Mouse (Mus musculus): ENCODE measurements around the gene Mlxip. TPM values are rescaled to one million over a fixed set of nuclear protein-coding genes. Genes with fewer than 3 reads are reported as not detected.

Gene Mlxip
- polyA plus RNA-seq, 1 experiment from 2014 or later = 3.9 TPM

- 65% methylated on average over 4 of the region's 4 CpGs for WGBS (ENCODE audit: insufficient replicate concordance)
- Histone ChIP-seq H3K27me3 (ENCODE audit: control insufficient read depth, insufficient read depth, low read depth, low read length) (no peaks in the 10 kb centered on the region), H3K9ac (ENCODE audit: low read depth, low read length) (no peak overlapping the region), H3K4me1 (ENCODE audit: control insufficient read depth, low read depth, low read length) (peaks cover 12% of the 10 kb centered on the region), H3K36me3 (ENCODE audit: control insufficient read depth, insufficient read depth) (no peaks in the 10 kb centered on the region), H3K4me3 (ENCODE audit: low read depth, low read length) (no peak overlapping the region), H3K4me2 (ENCODE audit: low read depth, low read length) (no peak overlapping the region), H3K27ac (ENCODE audit: low read length) (no peak overlapping the region), H3K9me3 (replicated peaks; ENCODE audit: control insufficient read depth, low read length) (no peaks in the 10 kb centered on the region; the same call in 1 of the 2 replicates)
- no peak for ATAC-seq (ENCODE audit: low read depth)
Measured at GRCm38 (mm10) chr5:123412193-123412592, 17.6 kb downstream of the Mlxip start.

- Histone ChIP-seq H3K4me1 (ENCODE audit: control insufficient read depth, low read depth, low read length) (peaks cover 15% of the 10 kb centered on the region), H3K4me2 (ENCODE audit: low read depth, low read length) (no peak overlapping the region), H3K9ac (ENCODE audit: low read depth, low read length) (no peak overlapping the region), H3K27ac (ENCODE audit: low read length) (no peak overlapping the region), H3K27me3 (ENCODE audit: control insufficient read depth, insufficient read depth, low read depth, low read length) (no peaks in the 10 kb centered on the region), H3K9me3 (replicated peaks; ENCODE audit: control insufficient read depth, low read length) (no peaks in the 10 kb centered on the region; the same call in 1 of the 2 replicates), H3K36me3 (ENCODE audit: control insufficient read depth, insufficient read depth) (no peaks in the 10 kb centered on the region), H3K4me3 (ENCODE audit: low read depth, low read length) (no peak overlapping the region)
- WGBS (ENCODE audit: insufficient replicate concordance) = 47% methylated on average over 2 of the region's 2 CpGs
- no peak for ATAC-seq (ENCODE audit: low read depth)
Measured at GRCm38 (mm10) chr5:123413866-123414363, 19.3 kb downstream of the Mlxip start.

DNA sequence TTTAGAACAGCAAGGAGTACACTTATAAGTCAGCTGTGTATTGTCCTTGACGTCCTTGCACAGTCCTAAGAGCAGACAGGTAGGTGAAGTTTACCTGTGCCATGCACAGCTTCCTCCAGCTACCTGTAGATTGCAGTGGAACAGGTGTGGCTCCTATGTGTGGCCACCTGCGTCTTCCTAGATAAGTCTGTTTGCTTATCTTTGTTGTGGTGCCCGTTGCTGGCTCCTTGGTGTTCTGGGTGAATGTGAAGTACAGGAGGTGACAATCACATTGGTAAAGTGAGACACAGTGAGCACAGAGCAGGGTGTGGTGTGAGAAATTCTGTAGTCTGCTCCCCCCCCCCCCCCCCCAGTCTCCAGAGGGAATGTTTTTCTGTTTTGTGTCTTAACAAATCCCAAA lies 21.6 kb downstream of the Mlxip start:
- Histone ChIP-seq H3K4me1 (ENCODE audit: control insufficient read depth, low read depth, low read length) (peaks cover 15% of the 10 kb centered on the region), H3K9ac (ENCODE audit: low read depth, low read length) (no peak overlapping the region), H3K36me3 (ENCODE audit: control insufficient read depth, insufficient read depth) (no peaks in the 10 kb centered on the region), H3K4me3 (ENCODE audit: low read depth, low read length) (no peak overlapping the region), H3K4me2 (ENCODE audit: low read depth, low read length) (no peak overlapping the region), H3K9me3 (replicated peaks; ENCODE audit: control insufficient read depth, low read length) (no peaks in the 10 kb centered on the region), H3K27me3 (ENCODE audit: control insufficient read depth, insufficient read depth, low read depth, low read length) (no peaks in the 10 kb centered on the region), H3K27ac (ENCODE audit: low read length) (no peak overlapping the region)
- no peak for ATAC-seq (ENCODE audit: low read depth)
- 27% methylated on average over 3 of the region's 3 CpGs for WGBS (ENCODE audit: insufficient replicate concordance)

DNA sequence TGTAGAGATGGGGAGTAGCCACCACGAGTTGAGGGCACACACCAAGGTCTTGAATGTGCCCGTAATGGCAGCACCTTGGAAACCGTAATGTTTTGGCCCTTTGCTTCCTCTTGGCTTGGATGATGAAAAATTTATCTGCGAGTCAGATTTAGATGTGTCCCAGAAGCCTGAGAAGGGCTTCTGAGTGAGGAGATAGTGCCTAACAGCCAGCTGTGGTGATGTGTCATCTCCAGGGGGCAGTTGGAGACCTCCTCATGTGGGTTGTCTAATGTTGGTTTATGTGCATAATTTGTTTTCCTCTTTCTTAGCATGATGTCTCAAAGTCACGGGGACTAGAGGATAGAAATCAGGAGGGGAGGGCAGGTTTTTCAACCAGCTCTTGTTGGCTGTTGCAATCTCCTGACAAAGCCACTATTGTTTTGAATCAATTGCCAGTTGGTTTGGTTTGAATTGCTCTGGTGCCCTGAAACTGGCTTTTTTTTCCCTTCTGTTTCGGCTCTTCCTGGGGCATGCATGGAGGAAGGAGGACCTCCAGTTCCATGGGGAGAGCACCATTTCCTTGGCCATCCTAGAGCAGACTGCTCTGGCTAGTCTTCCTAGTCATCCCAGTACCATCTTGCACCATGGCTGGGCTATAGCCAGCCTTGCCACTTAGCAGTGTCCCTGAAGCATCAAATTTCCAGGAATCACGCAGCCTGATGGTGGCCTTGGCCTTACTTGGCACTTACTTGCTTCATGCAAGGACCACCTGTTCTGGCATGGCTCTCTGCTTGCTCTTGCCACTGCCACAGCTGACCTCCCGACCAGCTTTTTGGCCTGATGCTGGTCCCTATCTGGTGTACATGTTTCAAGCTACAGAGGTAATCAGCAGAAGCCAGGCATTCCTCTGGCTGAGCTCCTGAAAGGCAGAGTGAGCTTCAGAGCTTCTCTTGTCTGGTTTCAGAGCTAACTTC lies 22.2 kb downstream of the Mlxip start:
- 58% methylated on average over 8 of the region's 8 CpGs for WGBS (ENCODE audit: insufficient replicate concordance)
- H3K4me1 ChIP-seq (ENCODE audit: control insufficient read depth, low read depth, low read length) = peaks cover 15% of the 10 kb centered on the region
- H3K9me3 ChIP-seq (replicated peaks; ENCODE audit: control insufficient read depth, low read length) = no peaks in the 10 kb centered on the region
- no peaks in the 10 kb centered on the region for H3K36me3 ChIP-seq (ENCODE audit: control insufficient read depth, insufficient read depth)
- no peak for ATAC-seq (ENCODE audit: low read depth)
- no peak overlapping the region for H3K4me2 ChIP-seq (ENCODE audit: low read depth, low read length)
- H3K9ac ChIP-seq (ENCODE audit: low read depth, low read length) = no peak overlapping the region
- H3K27ac ChIP-seq (ENCODE audit: low read length) = no peak overlapping the region
- H3K27me3 ChIP-seq (ENCODE audit: control insufficient read depth, insufficient read depth, low read depth, low read length) = no peaks in the 10 kb centered on the region
- H3K4me3 ChIP-seq (ENCODE audit: low read depth, low read length) = no peak overlapping the region

DNA sequence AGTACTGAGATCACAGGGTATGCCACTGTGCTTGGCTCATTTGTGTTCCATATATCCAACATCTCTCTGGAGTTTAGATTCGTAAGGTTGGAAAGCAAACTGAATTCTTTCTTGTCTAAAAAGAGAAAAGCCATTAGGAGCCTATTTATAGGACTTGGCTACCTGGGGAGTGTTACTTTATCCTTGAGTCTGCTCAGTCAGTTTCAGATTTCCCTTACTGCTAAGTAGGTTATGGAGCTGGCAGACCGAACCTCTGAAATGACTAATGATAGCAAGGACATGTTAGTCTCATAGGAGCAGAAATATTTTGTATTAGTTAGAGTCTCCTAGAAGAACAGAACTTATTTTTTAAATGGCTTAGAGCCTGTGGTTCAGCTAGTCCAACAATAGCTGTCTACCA lies 29.3 kb downstream of the Mlxip start:
- no peaks in the 10 kb centered on the region for H3K4me1 ChIP-seq (ENCODE audit: control insufficient read depth, low read depth, low read length)
- H3K4me2 ChIP-seq (ENCODE audit: low read depth, low read length) = no peak overlapping the region
- no peak overlapping the region for H3K27ac ChIP-seq (ENCODE audit: low read length)
- ATAC-seq (ENCODE audit: low read depth) = no peak
- no peaks in the 10 kb centered on the region for H3K9me3 ChIP-seq (replicated peaks; ENCODE audit: control insufficient read depth, low read length)
- no peaks in the 10 kb centered on the region for H3K36me3 ChIP-seq (ENCODE audit: control insufficient read depth, insufficient read depth)
- no peaks in the 10 kb centered on the region for H3K27me3 ChIP-seq (ENCODE audit: control insufficient read depth, insufficient read depth, low read depth, low read length)
- WGBS (ENCODE audit: insufficient replicate concordance) = 70% methylated on average over 2 of the region's 2 CpGs
- H3K9ac ChIP-seq (ENCODE audit: low read depth, low read length) = no peak overlapping the region
- H3K4me3 ChIP-seq (ENCODE audit: low read depth, low read length) = no peak overlapping the region

DNA sequence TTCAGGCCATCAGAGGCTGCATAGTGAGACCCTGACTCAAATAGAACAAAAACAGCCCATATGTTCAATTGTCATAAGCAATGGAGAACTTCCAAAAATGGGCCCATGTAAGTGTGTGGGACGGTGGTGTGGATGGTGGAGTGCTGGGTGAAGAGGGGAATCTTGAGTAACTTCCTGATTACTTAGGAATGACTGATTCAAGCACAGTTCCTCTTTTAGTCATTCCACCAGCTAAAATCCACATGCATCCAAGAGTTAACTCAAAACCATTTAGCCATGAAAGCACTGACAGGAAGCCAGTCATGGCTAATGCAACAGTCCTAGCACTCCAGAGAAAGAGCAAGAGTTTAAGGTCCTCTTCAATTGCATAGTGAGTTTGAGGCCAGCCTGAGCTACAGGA lies 33.0 kb downstream of the Mlxip start:
- no peaks in the 10 kb centered on the region for H3K36me3 ChIP-seq (ENCODE audit: control insufficient read depth, insufficient read depth)

DNA sequence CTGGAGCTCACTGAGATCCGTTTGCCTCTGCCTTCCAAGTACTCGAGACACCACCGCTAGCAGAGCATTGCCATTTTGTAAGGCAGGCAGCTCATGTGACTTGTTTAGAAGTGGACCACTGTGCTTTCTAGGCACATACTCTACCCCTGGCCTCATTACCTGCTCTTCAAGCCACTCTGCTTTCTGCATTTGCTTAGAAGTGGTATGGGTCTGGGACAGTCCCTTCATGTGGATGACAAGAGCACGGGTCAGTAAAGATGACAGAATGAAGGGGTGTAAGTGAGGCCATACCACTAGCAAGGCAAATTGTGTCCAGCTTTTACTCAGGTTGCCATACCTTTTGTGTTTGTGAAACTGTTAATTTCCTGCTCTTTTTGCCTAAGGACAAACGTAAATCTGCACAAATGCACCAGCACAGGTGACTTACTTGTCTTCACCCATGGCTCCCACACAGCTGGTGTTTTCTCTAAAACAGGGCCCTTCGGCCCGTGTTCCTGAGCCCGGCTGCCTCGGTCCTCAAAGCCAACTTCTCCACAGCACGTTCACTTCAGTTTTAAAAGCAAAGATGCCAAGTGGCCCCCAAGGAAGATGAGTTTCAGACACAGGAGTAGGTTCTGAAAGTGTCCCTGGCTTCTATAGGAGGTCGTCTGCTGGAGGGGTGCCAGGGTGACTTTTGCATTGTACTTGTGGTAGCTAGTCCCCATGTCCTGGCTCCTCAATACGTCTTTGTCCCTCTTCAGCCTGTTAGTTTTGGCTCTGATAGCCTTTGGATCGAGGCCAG lies 37.1 kb downstream of the Mlxip start:
- H3K27ac ChIP-seq (ENCODE audit: low read length) = no peak overlapping the region
- WGBS (ENCODE audit: insufficient replicate concordance) = 78% methylated on average over 13 of the region's 13 CpGs

More for the DNA sequence above, 33.0 kb downstream of the Mlxip start:
- H3K4me2 ChIP-seq (ENCODE audit: low read depth, low read length) = no peak overlapping the region
- H3K9me3 ChIP-seq (replicated peaks; ENCODE audit: control insufficient read depth, low read length) = no peaks in the 10 kb centered on the region
- H3K4me3 ChIP-seq (ENCODE audit: low read depth, low read length) = no peak overlapping the region
- H3K27me3 ChIP-seq (ENCODE audit: control insufficient read depth, insufficient read depth, low read depth, low read length) = no peaks in the 10 kb centered on the region
- ATAC-seq (ENCODE audit: low read depth) = no peak
- 55% methylated on average over 1 of the region's 1 CpGs for WGBS (ENCODE audit: insufficient replicate concordance)
- no peak overlapping the region for H3K9ac ChIP-seq (ENCODE audit: low read depth, low read length)
- H3K4me1 ChIP-seq (ENCODE audit: control insufficient read depth, low read depth, low read length) = no peaks in the 10 kb centered on the region
- H3K27ac ChIP-seq (ENCODE audit: low read length) = no peak overlapping the region

GRCm38 (mm10) chr5:123432305-123432874 lies 37.8 kb downstream of the Mlxip start:
- Histone ChIP-seq H3K27me3 (ENCODE audit: control insufficient read depth, insufficient read depth, low read depth, low read length) (no peaks in the 10 kb centered on the region), H3K36me3 (ENCODE audit: control insufficient read depth, insufficient read depth) (no peaks in the 10 kb centered on the region), H3K4me3 (ENCODE audit: low read depth, low read length) (no peak overlapping the region), H3K4me1 (ENCODE audit: control insufficient read depth, low read depth, low read length) (peaks cover 4% of the 10 kb centered on the region; the same call in 1 of the 2 replicates), H3K4me2 (ENCODE audit: low read depth, low read length) (no peak overlapping the region), H3K9me3 (replicated peaks; ENCODE audit: control insufficient read depth, low read length) (no peaks in the 10 kb centered on the region), H3K9ac (ENCODE audit: low read depth, low read length) (no peak overlapping the region), H3K27ac (ENCODE audit: low read length) (no peak overlapping the region)
- WGBS (ENCODE audit: insufficient replicate concordance) = 61% methylated on average over 3 of the region's 3 CpGs
- ATAC-seq (ENCODE audit: low read depth) = no peak

More for the DNA sequence above, 37.1 kb downstream of the Mlxip start:
- no peaks in the 10 kb centered on the region for H3K9me3 ChIP-seq (replicated peaks; ENCODE audit: control insufficient read depth, low read length)
- no peaks in the 10 kb centered on the region for H3K36me3 ChIP-seq (ENCODE audit: control insufficient read depth, insufficient read depth)
- peaks cover 4% of the 10 kb centered on the region; the same call in 1 of the 2 replicates for H3K4me1 ChIP-seq (ENCODE audit: control insufficient read depth, low read depth, low read length)
- no peaks in the 10 kb centered on the region for H3K27me3 ChIP-seq (ENCODE audit: control insufficient read depth, insufficient read depth, low read depth, low read length)
- H3K4me3 ChIP-seq (ENCODE audit: low read depth, low read length) = no peak overlapping the region
- ATAC-seq (ENCODE audit: low read depth) = no peak
- no peak overlapping the region for H3K9ac ChIP-seq (ENCODE audit: low read depth, low read length)
- no peak overlapping the region for H3K4me2 ChIP-seq (ENCODE audit: low read depth, low read length)

Data from liver, embryonic 16.5 days (tissue).